Mouse (Mus musculus) spleen, postnatal 4 days (tissue): ENCODE results near the gene Ppp1r8.

Experiments
- DNase-seq, 2 experiments: peaks; one replicate each; pipeline ENCODE4 v3.0.0; 2022; ENCODE audit warnings: low spot score in 2 of 2

The Ppp1r8 gene

GRCm38 (mm10) chr4:132783732-132784131, 59.2 kb downstream of the Ppp1r8 start:
- no peak for DNase-seq

GRCm38 (mm10) chr4:132780288-132780687, 62.7 kb downstream of the Ppp1r8 start:
- no peak for DNase-seq

- peak in 1 of 2 experiments; percentile 62 for DNase-seq
Observed at GRCm38 (mm10) chr4:132778562-132779201, 64.3 kb downstream of the Ppp1r8 start.
